Mouse (Mus musculus) gastrocnemius, postnatal 14 days (tissue): ENCODE results near the gene Rusc2. TPM values are rescaled to one million over a fixed set of nuclear protein-coding genes. Genes with fewer than 3 reads are reported as not detected.

Experiments
- DNase-seq: peaks from one replicate; pipeline ENCODE4 v3.0.0; 2021; ENCODE audit warnings: mixed read lengths
- intact Hi-C: fragments of 180-260 bp; cut with DNase I; formaldehyde crosslinking; loops from one replicate; pipeline ENCODE4 v1.15.1; 2025; ENCODE audit warnings: low total_unique reads
- total RNA-seq, 2 experiments: library from RNA; stranded (reverse); gene quantifications; 2 replicates each; pipeline ENCODE4 v1.2.3; 2021

Rusc2 gene
- total RNA-seq, 2 experiments from 2014 or later: 19.6 to 20.6 TPM

DNA sequence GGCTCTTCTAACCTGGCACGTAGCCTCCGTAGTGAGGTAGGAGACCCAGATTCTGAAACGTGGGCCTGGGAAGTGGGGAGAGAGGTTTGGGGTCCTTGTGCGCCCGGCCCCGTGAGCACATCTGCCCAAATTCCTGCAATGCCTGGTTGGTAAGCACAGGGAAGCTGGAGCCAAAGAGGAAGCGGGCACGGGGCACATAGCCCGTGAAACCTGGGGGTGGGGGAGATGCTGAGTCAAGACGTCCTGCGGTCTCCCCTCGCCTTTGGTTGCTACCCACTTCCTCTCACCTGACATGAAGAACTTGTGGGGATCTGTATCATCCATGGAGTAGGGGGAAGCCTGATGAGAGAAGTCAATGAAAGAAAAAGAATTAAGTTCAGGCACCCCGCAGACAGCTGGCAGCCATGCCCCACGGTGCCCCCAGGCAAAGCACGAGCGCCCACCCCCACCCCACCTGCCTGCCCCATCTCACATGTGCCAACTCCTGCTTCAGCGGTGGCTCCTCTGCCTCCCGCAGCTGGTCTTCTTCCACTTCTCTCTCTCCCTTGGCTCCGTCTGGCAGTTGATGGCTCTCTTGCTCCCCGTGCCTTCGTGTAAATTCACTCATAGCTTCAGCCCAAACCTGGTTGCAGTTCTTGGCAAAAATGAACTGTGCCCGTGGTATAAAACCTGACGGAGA is 45.9 kb downstream of the Rusc2 start:
- intact Hi-C loops: loop anchor here (10.0 kb wide), 1 partner anchor 373 kb away; the partner anchor contains the start of gene Unc13b
- DNase-seq: no peak

DNA sequence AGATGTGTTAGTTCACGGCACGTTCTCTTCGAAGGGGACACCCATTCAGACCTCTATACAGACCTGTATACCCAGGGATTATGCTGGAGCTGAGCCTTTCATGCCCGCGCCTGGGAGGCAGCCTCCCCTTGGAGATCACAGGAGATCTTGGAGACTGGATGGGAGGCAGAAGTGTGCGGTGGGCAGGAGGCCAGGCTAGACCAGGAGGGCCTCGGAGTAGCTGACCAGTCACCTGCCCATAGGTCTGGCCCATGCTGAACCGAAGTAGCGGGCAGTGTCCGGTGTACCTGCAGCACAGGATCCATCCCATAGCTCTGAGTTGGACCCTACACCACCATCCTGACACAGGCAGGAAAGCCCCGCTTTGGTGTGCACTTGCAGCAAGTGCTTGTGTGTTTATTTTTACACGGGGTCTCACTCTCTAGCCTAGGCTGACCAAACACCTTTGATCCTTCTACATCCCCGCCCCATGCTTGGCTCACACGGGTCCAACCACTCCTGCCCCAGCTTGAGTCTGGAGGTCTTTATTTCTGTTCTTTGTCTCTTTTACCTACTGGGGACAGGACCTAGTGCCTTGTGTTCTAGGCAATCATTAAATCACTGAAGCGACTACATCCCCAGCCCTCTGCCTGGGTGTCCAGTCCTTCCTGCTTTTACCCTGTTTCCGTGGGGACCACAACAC is 46.5 kb downstream of the Rusc2 start:
- intact Hi-C loops: loop anchor here (10.0 kb wide), 1 partner anchor 374 kb away; the partner anchor contains the start of gene Unc13b
- DNase-seq: peak; percentile 14

GRCm38 (mm10) chr4:43428946-43429345 is 47.2 kb downstream of the Rusc2 start, which contains the start of gene Fam166b:
Fam166b (minus strand) TSS chr4:43429134.
- peak; percentile 50 for DNase-seq
- intact Hi-C loops: loop anchor here (10.0 kb wide), 1 partner anchor 374 kb away; the partner anchor contains the start of gene Unc13b

DNA sequence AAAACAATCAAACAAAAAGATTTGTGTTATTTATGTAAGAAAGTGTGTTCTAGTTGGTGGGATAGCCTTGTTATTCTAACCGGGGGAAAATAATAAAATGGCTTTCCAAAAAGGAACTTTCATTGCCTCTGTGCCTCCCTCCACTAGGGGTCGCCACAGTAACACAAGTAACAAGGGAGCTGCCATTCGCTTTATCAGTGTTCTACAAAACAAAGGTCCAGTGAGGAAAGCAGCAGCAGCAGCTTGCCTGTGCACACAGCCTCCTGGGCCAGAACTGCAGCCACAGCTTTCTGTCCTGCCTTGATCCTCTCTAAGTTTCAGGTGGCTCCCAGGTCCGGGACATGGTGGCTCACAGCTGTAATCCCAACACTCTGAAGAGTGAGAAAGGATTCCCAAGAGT is 49.9 kb downstream of the Rusc2 start:
- intact Hi-C loops: no loop called here
- peak; percentile 80 for DNase-seq

GRCm38 (mm10) chr4:43432832-43433231 is 51.1 kb downstream of the Rusc2 start:
- no peak for DNase-seq
- intact Hi-C loops: no loop called here

DNA sequence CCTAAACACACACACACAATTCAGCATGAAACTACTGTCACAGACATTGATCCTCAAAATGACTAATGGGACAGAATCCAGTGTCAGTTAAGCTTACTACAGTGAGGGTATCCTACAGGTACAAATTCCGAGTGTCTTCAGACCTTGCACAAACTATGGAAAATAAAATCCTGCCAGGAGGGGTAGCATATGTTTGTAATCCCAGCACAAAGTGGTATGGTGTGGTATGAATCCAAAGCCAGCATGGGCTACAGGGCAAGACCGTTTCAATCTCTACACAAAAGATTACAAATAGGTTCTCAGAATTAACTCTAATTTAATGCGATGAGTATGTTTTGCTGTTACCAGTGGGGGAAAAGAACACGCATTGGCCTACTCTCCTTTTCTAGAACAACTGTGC is 59.9 kb downstream of the Rusc2 start, which contains the start of gene Tesk1:
Gene Tesk1 (plus strand): TSS at position 301 of the 400 bp plus-strand sequence.
- intact Hi-C loops: no loop called here
- no peak for DNase-seq

DNA sequence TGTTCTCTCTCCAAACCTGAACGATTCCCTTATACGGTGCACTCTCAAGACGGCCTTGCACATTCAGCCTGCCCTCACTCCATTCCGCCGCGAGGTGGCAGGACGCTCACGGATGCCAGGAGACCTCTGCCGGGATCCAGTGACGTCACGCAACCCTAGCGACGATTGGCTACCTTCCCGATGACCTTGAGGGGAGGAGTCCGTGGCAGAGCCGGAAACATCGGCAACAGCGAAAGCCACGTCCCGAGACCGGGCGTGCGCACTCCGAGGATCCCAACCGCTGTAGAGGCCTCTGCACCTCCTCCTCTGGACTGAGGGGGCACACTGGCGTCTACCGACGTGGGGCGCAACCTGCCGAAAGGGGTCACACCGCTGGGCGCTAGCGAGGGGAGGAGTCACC is 60.3 kb downstream of the Rusc2 start:
- DNase-seq: peak; percentile 99
- intact Hi-C loops: no loop called here

GRCm38 (mm10) chr4:43442456-43443361 is 60.9 kb downstream of the Rusc2 start:
- peak; percentile 71 for DNase-seq
- intact Hi-C loops: no loop called here

DNA sequence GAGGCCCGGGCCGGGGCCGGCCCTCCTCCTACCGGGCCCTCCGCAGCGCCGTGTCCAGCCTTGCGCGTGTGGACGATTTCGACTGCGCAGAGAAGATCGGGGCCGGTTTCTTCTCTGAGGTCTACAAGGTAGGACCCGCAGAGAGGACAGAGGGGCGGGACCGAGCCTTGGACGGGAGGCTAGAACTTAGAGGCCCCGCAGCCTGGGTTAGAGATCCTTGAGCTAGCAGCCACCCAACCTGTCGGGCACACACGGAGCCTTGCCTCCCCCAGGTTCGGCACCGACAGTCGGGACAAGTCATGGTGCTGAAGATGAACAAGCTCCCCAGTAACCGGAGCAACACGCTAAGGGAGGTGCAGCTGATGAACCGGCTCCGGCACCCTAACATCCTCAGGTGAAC is 61.7 kb downstream of the Rusc2 start:
- intact Hi-C loops: no loop called here
- DNase-seq: no peak

DNA sequence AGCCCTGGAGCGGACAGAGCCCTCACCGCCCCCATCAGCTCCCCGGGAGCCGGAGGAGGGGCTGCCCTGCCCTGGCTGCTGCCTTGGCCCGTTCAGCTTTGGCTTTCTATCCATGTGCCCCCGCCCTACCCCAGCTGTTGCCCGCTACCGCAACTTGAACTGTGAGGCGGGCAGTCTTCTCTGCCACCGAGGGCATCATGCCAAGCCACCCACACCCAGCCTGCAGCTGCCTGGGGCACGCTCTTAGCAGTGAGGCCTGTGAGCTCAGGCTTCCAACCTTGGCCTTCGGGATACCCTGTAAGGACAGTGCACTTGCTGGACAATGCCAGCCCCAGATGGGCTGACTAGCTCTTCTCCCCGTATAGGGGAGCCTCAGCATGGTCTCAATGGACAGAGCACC is 65.5 kb downstream of the Rusc2 start:
- peak; percentile 83 for DNase-seq
- intact Hi-C loops: no loop called here

GRCm38 (mm10) chr4:43448554-43448953 is 66.8 kb downstream of the Rusc2 start:
- intact Hi-C loops: no loop called here
- DNase-seq: no peak

DNA sequence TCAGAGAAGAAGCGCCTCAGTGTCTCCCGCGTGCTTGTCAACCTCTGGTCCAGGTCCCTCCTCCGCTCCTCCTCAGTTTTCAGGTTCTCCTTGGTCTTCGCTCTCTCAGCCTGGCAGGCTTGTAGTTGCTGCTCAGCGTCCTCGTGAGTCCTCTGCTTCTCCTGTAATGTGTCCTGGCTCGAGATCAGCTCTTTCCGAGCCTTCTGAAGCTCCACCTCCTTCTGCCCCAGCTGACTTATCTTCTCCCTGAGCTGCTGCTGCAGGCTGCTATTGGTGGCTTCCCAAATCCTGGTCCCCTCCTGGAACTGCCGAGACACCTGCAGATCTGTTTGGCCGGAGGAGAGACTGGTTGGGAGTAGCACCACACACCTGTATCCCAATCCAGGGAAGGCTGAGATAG is 70.5 kb downstream of the Rusc2 start:
- DNase-seq: no peak
- intact Hi-C loops: no loop called here

DNA sequence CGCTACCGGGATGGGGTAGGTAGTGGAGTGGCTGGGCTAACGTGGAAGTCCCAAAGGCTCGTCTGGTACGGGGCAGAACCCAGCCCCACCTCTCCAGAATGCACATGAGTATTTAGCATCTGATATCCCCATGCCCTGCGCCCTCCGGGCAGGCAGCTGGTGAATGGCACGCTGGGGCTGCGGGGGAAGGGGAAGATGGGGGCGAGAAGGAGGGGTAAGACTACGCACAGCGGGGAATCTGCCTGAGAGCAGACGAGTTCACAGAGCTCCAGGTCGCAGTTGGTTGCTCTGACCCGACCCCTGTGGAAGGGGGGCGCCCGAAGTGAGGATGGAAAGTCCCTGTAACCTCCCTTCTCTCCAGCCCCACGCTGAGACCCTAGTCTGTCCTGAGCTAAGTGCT is 71.6 kb downstream of the Rusc2 start:
- intact Hi-C loops: no loop called here

GRCm38 (mm10) chr4:43454041-43454836 is 72.5 kb downstream of the Rusc2 start, which contains the start of gene Cd72:
Cd72 (minus strand) TSS chr4:43454628.
- DNase-seq: no peak
- intact Hi-C loops: no loop called here

More for the DNA sequence above, 71.6 kb downstream of the Rusc2 start:
- no peak for DNase-seq

DNA sequence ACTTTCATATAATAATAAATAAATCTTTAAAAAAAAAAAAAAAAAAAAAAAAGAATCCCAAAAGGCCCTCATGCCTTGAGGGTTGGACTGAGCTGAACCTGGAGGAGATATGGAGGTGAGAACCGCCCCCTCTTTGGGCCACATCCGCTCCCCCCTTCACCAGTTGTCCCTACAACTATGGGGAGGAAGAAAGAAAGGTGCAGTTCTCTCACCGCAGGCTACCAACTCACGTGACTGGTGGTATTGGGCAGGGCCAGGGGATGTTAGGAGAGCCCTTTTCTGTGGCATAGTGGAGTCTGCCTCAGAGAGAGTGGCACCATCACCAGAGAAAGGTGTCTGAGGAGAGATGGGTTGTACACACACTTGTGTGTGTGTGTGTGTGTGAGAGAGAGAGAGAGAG is 74.7 kb downstream of the Rusc2 start:
- DNase-seq: no peak
- intact Hi-C loops: no loop called here

GRCm38 (mm10) chr4:43457124-43457523 is 75.3 kb downstream of the Rusc2 start:
- intact Hi-C loops: no loop called here
- DNase-seq: no peak

DNA sequence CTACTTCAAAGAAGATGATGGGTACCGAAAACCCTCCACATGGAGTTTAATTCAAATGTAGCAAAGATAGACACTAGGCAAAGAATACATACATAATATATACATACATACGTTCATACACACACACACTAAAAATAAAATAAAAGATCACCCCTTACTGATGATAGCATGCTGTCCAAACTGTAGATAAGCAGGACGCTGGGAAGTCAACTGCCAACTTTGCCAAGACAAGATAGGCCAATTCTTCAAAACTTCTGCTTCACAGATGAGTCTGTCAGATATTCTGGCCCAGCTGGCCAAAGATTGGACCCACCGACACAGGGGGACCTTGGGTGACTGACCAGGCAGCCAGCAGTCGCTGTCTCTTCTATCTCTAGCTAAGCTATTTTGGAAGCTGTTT is 81.3 kb downstream of the Rusc2 start:
- intact Hi-C loops: no loop called here

GRCm38 (mm10) chr4:43465935-43466334 is 84.2 kb downstream of the Rusc2 start:
- DNase-seq: no peak
- intact Hi-C loops: no loop called here

More for the DNA sequence above, 81.3 kb downstream of the Rusc2 start:
- DNase-seq: no peak

- DNase-seq: no peak
- intact Hi-C loops: no loop called here
These were observed 85.1 kb downstream of the Rusc2 start for GRCm38 (mm10) chr4:43466872-43467271.
